23 mouse cellular contexts compared by ENCODE assay signal in genomic region chr14:46172875-46173324, GRCm38 (mm10).
A peak's percentile ranks its signal among the peaks of the same experiment; 100 is the strongest.
DNase-seq lines count a peak whose midpoint lies in the region; ATAC-seq and TF ChIP-seq lines count a peak whose summit lies in the region.
"Had no signal": no experiment of that assay in that cellular context is flagged by ENCODE, and none has a peak within 500 bp of the region (broad histone marks: within the 10 kb centered on the region; RNA-seq: fewer than 3 reads in every experiment).

No protein-coding gene starts in this region.

- H3K79me2 ChIP-seq in heart, adult 2 months (replicated peaks; ENCODE audit: control insufficient read depth, insufficient read depth, low read length) = no peaks in the 10 kb centered on the region

- no peak overlapping the region for H3K4me3 ChIP-seq in forebrain, embryonic 14.5 days (ENCODE audit: low read depth, low read length)
- no peak overlapping the region for H3K4me3 ChIP-seq in forebrain, embryonic 15.5 days
- H3K4me3 ChIP-seq in midbrain, embryonic 14.5 days (replicated peaks; ENCODE audit: low read depth, low read length) = no peak overlapping the region
- H3K4me3 ChIP-seq in midbrain, embryonic 16.5 days (ENCODE audit: low read depth, low read length) = no peak overlapping the region
- no peak overlapping the region for H3K4me3 ChIP-seq in intestine, embryonic 15.5 days (replicated peaks)
- H3K4me3 ChIP-seq in heart, adult 2 months = no peak overlapping the region
- H3K4me3 ChIP-seq: hindbrain, embryonic 10.5 days; liver, embryonic 12.5 days; lung, embryonic 15.5 days; midbrain, embryonic 10.5 days; myocyte had no signal

- no peaks in the 10 kb centered on the region for H3K36me3 ChIP-seq in forebrain, embryonic 14.5 days (ENCODE audit: control insufficient read depth, insufficient read depth, low read length)
- no peaks in the 10 kb centered on the region for H3K36me3 ChIP-seq in forebrain, embryonic 15.5 days
- no peaks in the 10 kb centered on the region for H3K36me3 ChIP-seq in midbrain, embryonic 14.5 days (ENCODE audit: control insufficient read depth, insufficient read depth, low read length)
- no peaks in the 10 kb centered on the region for H3K36me3 ChIP-seq in midbrain, embryonic 16.5 days (ENCODE audit: control insufficient read depth, insufficient read depth, low read length)
- H3K36me3 ChIP-seq in intestine, embryonic 15.5 days = no peaks in the 10 kb centered on the region
- no peaks in the 10 kb centered on the region for H3K36me3 ChIP-seq in heart, adult 2 months (ENCODE audit: control insufficient read depth, insufficient read depth, low read length)
- H3K36me3 ChIP-seq: G1E; hindbrain, embryonic 10.5 days; liver, embryonic 12.5 days; lung, embryonic 15.5 days; midbrain, embryonic 10.5 days had no signal

- H3K4me1 ChIP-seq in forebrain, embryonic 14.5 days (ENCODE audit: control insufficient read depth, insufficient read depth, low read length) = no peaks in the 10 kb centered on the region
- H3K4me1 ChIP-seq in forebrain, embryonic 15.5 days = 0 out of 2 replicates have a peak, but pooled peaks cover 2% of the 10 kb centered on the region
- H3K4me1 ChIP-seq in midbrain, embryonic 14.5 days (ENCODE audit: control insufficient read depth, insufficient read depth, low read length) = no peaks in the 10 kb centered on the region
- H3K4me1 ChIP-seq in midbrain, embryonic 16.5 days (ENCODE audit: control insufficient read depth, insufficient read depth, low read length) = no peaks in the 10 kb centered on the region
- H3K4me1 ChIP-seq in intestine, embryonic 15.5 days (replicated peaks) = no peaks in the 10 kb centered on the region
- H3K4me1 ChIP-seq in heart, adult 2 months (ENCODE audit: control insufficient read depth, insufficient read depth, low read length) = no peaks in the 10 kb centered on the region
- H3K4me1 ChIP-seq: liver, embryonic 12.5 days; lung, embryonic 15.5 days had no signal

- H3K9ac ChIP-seq in forebrain, embryonic 14.5 days (ENCODE audit: low read length) = no peak overlapping the region
- H3K9ac ChIP-seq in forebrain, embryonic 15.5 days (replicated peaks) = no peak overlapping the region
- H3K9ac ChIP-seq in midbrain, embryonic 14.5 days (replicated peaks; ENCODE audit: low read length) = no peak overlapping the region
- H3K9ac ChIP-seq in midbrain, embryonic 16.5 days (ENCODE audit: low read depth, low read length) = no peak overlapping the region
- H3K9ac ChIP-seq in intestine, embryonic 15.5 days = no peak overlapping the region
- H3K9ac ChIP-seq in heart, adult 2 months (ENCODE audit: low read depth, low read length) = no peak overlapping the region
- H3K9ac ChIP-seq: liver, embryonic 12.5 days; lung, embryonic 15.5 days had no signal

- H3K27ac ChIP-seq in forebrain, embryonic 14.5 days (ENCODE audit: low read depth, low read length) = no peak overlapping the region
- H3K27ac ChIP-seq in forebrain, embryonic 15.5 days (replicated peaks) = no peak overlapping the region
- H3K27ac ChIP-seq in midbrain, embryonic 14.5 days (replicated peaks; ENCODE audit: low read depth, low read length) = no peak overlapping the region
- H3K27ac ChIP-seq in midbrain, embryonic 16.5 days (ENCODE audit: low read length) = no peak overlapping the region
- no peak overlapping the region for H3K27ac ChIP-seq in intestine, embryonic 15.5 days
- H3K27ac ChIP-seq in heart, adult 2 months = no peak overlapping the region
- H3K27ac ChIP-seq: hindbrain, embryonic 10.5 days; liver, embryonic 12.5 days; lung, embryonic 15.5 days; midbrain, embryonic 10.5 days had no signal

- intact Hi-C loops in heart, adult 2 months (cut with DNase I) = no loop called here

- TF ChIP-seq POLR2A in heart, adult 2 months (IDR thresholded peaks at IDR 0.05; ENCODE audit: insufficient read depth, low read depth, low read length) = no peak

- ATAC-seq in forebrain, embryonic 14.5 days = no peak
- ATAC-seq in forebrain, embryonic 15.5 days (replicated peaks) = no peak
- ATAC-seq in midbrain, embryonic 14.5 days (ENCODE audit: low FRiP score, low TSS enrichment) = no peak
- ATAC-seq in midbrain, embryonic 16.5 days = no peak
- no peak for ATAC-seq in intestine, embryonic 15.5 days
- ATAC-seq: liver, embryonic 12.5 days had no signal

- no peaks in the 10 kb centered on the region for H3K27me3 ChIP-seq in forebrain, embryonic 14.5 days (replicated peaks; ENCODE audit: control insufficient read depth, insufficient read depth, low read length)
- no peaks in the 10 kb centered on the region for H3K27me3 ChIP-seq in forebrain, embryonic 15.5 days
- H3K27me3 ChIP-seq in midbrain, embryonic 14.5 days (ENCODE audit: control insufficient read depth, insufficient read depth, low read length) = no peaks in the 10 kb centered on the region
- H3K27me3 ChIP-seq in midbrain, embryonic 16.5 days (ENCODE audit: control insufficient read depth, insufficient read depth, low read depth, low read length) = no peaks in the 10 kb centered on the region
- H3K27me3 ChIP-seq in intestine, embryonic 15.5 days (replicated peaks) = no peaks in the 10 kb centered on the region
- H3K27me3 ChIP-seq in heart, adult 2 months (ENCODE audit: control insufficient read depth, insufficient read depth, low read length) = no peaks in the 10 kb centered on the region
- H3K27me3 ChIP-seq: liver, embryonic 12.5 days; lung, embryonic 15.5 days had no signal

- no peak for TF ChIP-seq CTCF in heart, adult 2 months (IDR thresholded peaks at IDR 0.05)

- TF ChIP-seq EP300 in heart, adult 2 months (IDR thresholded peaks at IDR 0.05; ENCODE audit: insufficient read depth, low read depth, low read length) = no peak

- DNase-seq in forebrain, embryonic 14.5 days (ENCODE audit: low spot score) = peak; percentile 32
- DNase-seq in midbrain, embryonic 14.5 days = peak; percentile 7
- peak; percentile 22 for DNase-seq in embryo, embryonic 11 days
- peak; percentile 48 for DNase-seq in mesoderm, embryonic 11.5 days (ENCODE audit: low read depth, low spot score)
- no peak for DNase-seq in heart, adult 2 months
- DNase-seq: adrenal gland, postnatal 36 days; cerebellum, adult 2 months; cerebellum, postnatal 36 days; gastrocnemius, postnatal 36 days; kidney, adult 2 months; kidney, postnatal 25 days; lung, postnatal 4 days; right cerebral cortex, adult 18-20 months; thymus, postnatal 14 days had no signal

- WGBS in forebrain, embryonic 14.5 days = 12% methylated on average over 6 of the region's 6 CpGs
- WGBS in forebrain, embryonic 15.5 days = 13% methylated on average over 6 of the region's 6 CpGs
- 17% methylated on average over 6 of the region's 6 CpGs for WGBS in midbrain, embryonic 14.5 days
- 25% methylated on average over 6 of the region's 6 CpGs for WGBS in midbrain, embryonic 16.5 days
- 48% methylated on average over 6 of the region's 6 CpGs for WGBS in intestine, embryonic 15.5 days
- 72% methylated on average over 6 of the region's 6 CpGs for WGBS in heart, adult 2 months

- no peaks in the 10 kb centered on the region for H3K9me3 ChIP-seq in forebrain, embryonic 14.5 days (replicated peaks; ENCODE audit: control insufficient read depth, low read length)
- no peaks in the 10 kb centered on the region for H3K9me3 ChIP-seq in forebrain, embryonic 15.5 days
- no peaks in the 10 kb centered on the region for H3K9me3 ChIP-seq in midbrain, embryonic 14.5 days (ENCODE audit: control insufficient read depth, low read length)
- no peaks in the 10 kb centered on the region for H3K9me3 ChIP-seq in midbrain, embryonic 16.5 days (replicated peaks; ENCODE audit: control insufficient read depth, low read length, poor library complexity, severe bottlenecking)
- H3K9me3 ChIP-seq in intestine, embryonic 15.5 days = no peaks in the 10 kb centered on the region
- H3K9me3 ChIP-seq: G1E; hindbrain, embryonic 10.5 days; liver, embryonic 12.5 days; lung, embryonic 15.5 days; midbrain, embryonic 10.5 days had no signal

- H3K4me2 ChIP-seq in forebrain, embryonic 14.5 days (ENCODE audit: low read length) = no peak overlapping the region
- no peak overlapping the region for H3K4me2 ChIP-seq in forebrain, embryonic 15.5 days (replicated peaks)
- no peak overlapping the region for H3K4me2 ChIP-seq in midbrain, embryonic 14.5 days (ENCODE audit: low read length)
- no peak overlapping the region for H3K4me2 ChIP-seq in midbrain, embryonic 16.5 days (ENCODE audit: low read length)
- no peak overlapping the region for H3K4me2 ChIP-seq in intestine, embryonic 15.5 days (replicated peaks)
- H3K4me2 ChIP-seq: liver, embryonic 12.5 days; lung, embryonic 15.5 days had no signal

Comparison
In these comparisons a context has a peak if more than half of its experiments do, and no peak if none do; other contexts are left out.
1. DNase-seq: peak in forebrain, embryonic 14.5 days (single experiment), midbrain, embryonic 14.5 days (single experiment), embryo, embryonic 11 days (single experiment) and mesoderm, embryonic 11.5 days (single experiment); none in heart, adult 2 months (0 of 2).